Comparison of ENCODE assay signal across 25 mouse cellular contexts in genomic region chr5:26509525-26510168, GRCm38 (mm10).
"Had no signal": no experiment of that assay in that cellular context is flagged by ENCODE, and none has a peak within 500 bp of the region (broad histone marks: within the 10 kb centered on the region; RNA-seq: fewer than 3 reads in every experiment).

No protein-coding gene starts in this region.

- H3K36me3 ChIP-seq: heart, embryonic 13.5 days; heart, embryonic 15.5 days; hindbrain, embryonic 10.5 days; hindbrain, embryonic 12.5 days; intestine, embryonic 15.5 days; limb, embryonic 10.5 days; limb, embryonic 12.5 days; liver, embryonic 12.5 days had no signal

- H3K9me3 ChIP-seq: heart, embryonic 13.5 days; heart, embryonic 15.5 days; hindbrain, embryonic 10.5 days; intestine, embryonic 15.5 days; limb, embryonic 10.5 days; limb, embryonic 12.5 days; liver, embryonic 12.5 days had no signal

- H3K4me1 ChIP-seq: heart, embryonic 13.5 days; heart, embryonic 15.5 days; hindbrain, embryonic 10.5 days; hindbrain, embryonic 12.5 days; intestine, embryonic 15.5 days; limb, embryonic 10.5 days; limb, embryonic 12.5 days; liver, embryonic 12.5 days had no signal

- ATAC-seq: hindbrain, embryonic 16.5 days; inflammation-experienced regulatory T-cells, adult 6 months; intestine, embryonic 15.5 days; intestine, postnatal 0 days; liver, embryonic 12.5 days had no signal

- H3K27me3 ChIP-seq: heart, embryonic 13.5 days; heart, embryonic 15.5 days; hindbrain, embryonic 12.5 days; intestine, embryonic 15.5 days; limb, embryonic 12.5 days; liver, embryonic 12.5 days had no signal

- H3K27ac ChIP-seq: gastrocnemius, adult 2 months; heart, adult 2 months; heart, embryonic 13.5 days; heart, embryonic 15.5 days; hindbrain, embryonic 10.5 days; hindbrain, embryonic 12.5 days; hindbrain, embryonic 14.5 days; intestine, embryonic 15.5 days; layer of hippocampus, adult 2 months; left cerebral cortex, adult 2 months; limb, embryonic 10.5 days; limb, embryonic 12.5 days; liver, embryonic 12.5 days; liver, embryonic 14.5 days had no signal

- H3K4me3 ChIP-seq: gastrocnemius, adult 2 months; heart, adult 2 months; heart, embryonic 13.5 days; heart, embryonic 15.5 days; hindbrain, embryonic 10.5 days; hindbrain, embryonic 12.5 days; intestine, embryonic 15.5 days; layer of hippocampus, adult 2 months; left cerebral cortex, adult 2 months; limb, embryonic 10.5 days; limb, embryonic 12.5 days; liver, embryonic 12.5 days had no signal

- H3K4me2 ChIP-seq: heart, embryonic 13.5 days; heart, embryonic 15.5 days; hindbrain, embryonic 12.5 days; hindbrain, embryonic 14.5 days; intestine, embryonic 15.5 days; limb, embryonic 12.5 days; liver, embryonic 12.5 days had no signal

- DNase-seq: gastrocnemius, adult 2 months; gastrocnemius, postnatal 10 days; gastrocnemius, postnatal 25 days; heart, adult 2 months; heart, postnatal 14 days; heart, postnatal 4 days; kidney, adult 2 months; kidney, adult 9 months; liver; lung, adult 2 months had no signal

- H3K9ac ChIP-seq: heart, embryonic 13.5 days; heart, embryonic 15.5 days; hindbrain, embryonic 12.5 days; hindbrain, embryonic 14.5 days; intestine, embryonic 15.5 days; limb, embryonic 12.5 days; liver, embryonic 12.5 days; liver, embryonic 14.5 days had no signal
